Mouse (Mus musculus) MEL-GATA-1-ER (cell line): ENCODE measurements around the gene Gm20388.
"Not testable (repeated sequence)": the region's sequence is repeated elsewhere in the genome, so short reads cannot be mapped to it uniquely, and the experiment has no call there.

Source experiments
- DNase-seq: peaks from one replicate; pipeline ENCODE4 v3.0.0-alpha.2; 2012; ENCODE audit warnings: low read depth; ENCODE audit errors: extremely low read depth

Gene Gm20388

DNA sequence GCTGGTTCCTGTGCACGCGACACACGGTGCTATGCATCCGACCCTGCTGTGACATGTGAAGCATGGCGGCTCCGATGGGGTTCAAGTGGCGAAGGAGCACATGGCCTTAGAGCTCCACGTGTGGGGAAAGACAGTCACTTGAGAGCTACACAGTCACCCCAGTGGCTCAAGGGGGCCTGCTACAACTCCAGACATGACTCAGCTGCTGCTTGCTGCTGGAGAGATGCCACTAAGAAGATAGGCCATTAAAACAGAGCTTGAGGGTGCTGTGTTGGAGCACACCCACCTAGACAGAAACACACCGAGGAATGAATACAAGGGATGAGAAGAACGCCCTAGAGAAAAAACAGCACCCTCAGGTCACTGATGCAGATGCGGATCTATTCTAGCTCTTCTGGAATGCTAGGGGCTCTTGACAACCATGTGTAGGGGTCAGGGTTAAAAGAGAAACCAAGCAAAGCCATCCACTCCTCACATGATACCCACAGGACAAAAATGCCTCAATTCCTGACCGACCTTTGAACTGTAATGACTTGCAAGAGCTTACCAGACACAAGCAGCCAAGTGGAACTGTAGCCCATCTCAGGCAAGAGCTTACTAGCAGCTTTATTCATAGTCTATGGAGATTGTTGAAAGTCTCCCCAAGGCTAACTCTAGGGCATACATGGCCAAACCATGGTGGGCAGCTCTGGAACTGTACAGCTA is 1737.0 kb downstream of the Gm20388 start:
- DNase-seq, result no peak

- no peak for DNase-seq
These were observed 1737.8 kb downstream of the Gm20388 start for GRCm38 (mm10) chr8:121648451-121648850.

- no peak for DNase-seq
These were observed 1738.8 kb downstream of the Gm20388 start for GRCm38 (mm10) chr8:121649423-121649822.

- no peak for DNase-seq
These were observed 1739.3 kb downstream of the Gm20388 start for GRCm38 (mm10) chr8:121649904-121650303.

DNA sequence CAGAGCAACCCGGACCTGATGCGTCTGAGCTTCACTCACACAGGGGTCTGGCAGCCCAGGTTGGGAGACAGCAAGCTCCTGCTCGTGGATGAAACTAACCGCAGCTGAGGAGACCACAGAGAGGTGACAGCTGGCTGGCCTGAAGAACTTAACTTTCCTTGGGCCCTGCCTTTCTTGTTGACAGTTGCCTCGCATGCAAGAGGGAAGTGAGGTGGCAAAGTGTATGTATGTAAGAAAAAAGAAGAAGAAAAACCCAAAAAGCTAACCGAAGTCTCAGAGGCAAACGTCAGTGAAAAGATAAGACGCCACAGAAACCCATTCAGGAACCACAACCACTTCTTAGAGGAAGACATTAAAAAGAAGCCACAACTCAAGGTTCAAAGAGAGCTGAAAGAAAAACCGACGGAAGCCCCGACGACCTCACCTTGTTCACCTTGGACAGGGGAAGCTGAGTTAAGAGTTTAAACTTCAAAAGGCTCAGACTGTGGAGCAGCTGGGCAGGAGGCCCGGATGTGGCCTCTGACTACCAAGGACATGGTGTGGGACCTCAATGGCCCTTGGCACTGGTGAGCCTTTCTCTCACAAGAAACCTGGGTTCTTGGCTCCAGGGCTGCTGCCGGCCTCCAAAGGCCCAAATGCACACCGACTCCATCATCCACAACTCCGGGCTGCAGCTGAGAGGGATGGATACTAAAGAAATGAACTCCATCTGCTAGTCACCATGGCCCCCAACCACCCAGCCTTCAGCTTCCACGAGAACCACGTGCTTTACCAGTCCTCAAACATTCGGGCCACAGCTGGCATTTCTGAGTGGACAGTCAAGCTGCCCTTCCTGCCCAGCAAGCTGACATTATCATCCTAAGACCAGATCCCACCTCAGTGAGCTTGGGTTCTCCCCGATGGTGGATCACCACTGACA is 1740.0 kb downstream of the Gm20388 start:
- peak; percentile 6 for DNase-seq

GRCm38 (mm10) chr8:121651308-121651873 is 1740.8 kb downstream of the Gm20388 start:
- no peak for DNase-seq

GRCm38 (mm10) chr8:121651874-121652361 is 1741.3 kb downstream of the Gm20388 start:
- DNase-seq, result no peak

- no peak for DNase-seq
These were observed 1742.2 kb downstream of the Gm20388 start, which contains the start of gene Zcchc14 for GRCm38 (mm10) chr8:121652774-121653323. Gene Zcchc14, minus strand, starts transcription at chr8:121652901.

GRCm38 (mm10) chr8:121653340-121654019 is 1742.8 kb downstream of the Gm20388 start:
- DNase-seq, result no peak

DNA sequence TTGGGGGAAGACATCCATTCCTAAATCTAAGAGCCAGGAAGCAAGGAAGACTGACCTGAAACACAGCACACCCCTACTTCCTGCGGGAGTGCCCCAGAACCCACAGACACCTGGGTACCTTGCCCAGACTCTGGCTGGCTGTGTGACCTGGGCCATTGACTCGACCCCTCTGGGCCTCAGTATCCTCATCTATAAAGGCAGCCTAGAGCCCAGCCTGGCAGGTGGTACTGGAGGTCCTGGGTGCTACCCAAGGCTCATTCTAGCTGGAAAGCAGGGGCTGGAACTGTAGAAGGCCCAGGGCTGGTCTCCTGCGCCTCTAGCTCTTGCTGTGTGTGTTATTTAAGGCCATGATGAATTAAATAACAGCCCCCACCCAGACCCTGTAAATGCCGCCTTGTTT is 1743.5 kb downstream of the Gm20388 start:
- no peak for DNase-seq

DNA sequence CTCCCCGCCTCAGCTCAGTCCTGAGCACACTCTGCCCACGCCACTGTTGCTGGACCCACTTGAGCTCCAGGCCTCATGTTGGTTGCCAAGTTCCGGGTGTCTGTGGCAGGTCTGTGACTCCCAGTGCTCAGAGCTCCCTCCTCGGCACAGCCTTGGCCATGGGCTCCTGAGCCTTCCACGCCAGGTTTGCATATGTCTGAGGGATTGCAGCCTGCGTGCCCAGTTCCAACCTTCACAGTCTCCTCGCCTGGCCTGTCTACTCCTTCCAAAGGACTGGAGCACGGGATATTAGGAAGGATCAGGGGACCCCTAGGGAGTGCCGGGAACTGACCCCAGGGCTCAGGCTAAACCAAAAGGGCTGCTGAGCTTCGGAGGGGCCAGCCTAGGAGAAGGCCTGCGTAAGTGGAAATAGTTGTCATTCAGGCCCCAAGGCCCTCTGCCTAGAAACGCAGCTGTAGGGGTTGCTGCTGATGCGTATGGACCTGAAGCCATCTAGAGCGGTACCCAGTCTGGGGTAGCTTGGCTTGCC is 1744.4 kb downstream of the Gm20388 start:
- no peak for DNase-seq

GRCm38 (mm10) chr8:121660602-121661001 is 1750.0 kb downstream of the Gm20388 start:
- DNase-seq, result no peak

DNA sequence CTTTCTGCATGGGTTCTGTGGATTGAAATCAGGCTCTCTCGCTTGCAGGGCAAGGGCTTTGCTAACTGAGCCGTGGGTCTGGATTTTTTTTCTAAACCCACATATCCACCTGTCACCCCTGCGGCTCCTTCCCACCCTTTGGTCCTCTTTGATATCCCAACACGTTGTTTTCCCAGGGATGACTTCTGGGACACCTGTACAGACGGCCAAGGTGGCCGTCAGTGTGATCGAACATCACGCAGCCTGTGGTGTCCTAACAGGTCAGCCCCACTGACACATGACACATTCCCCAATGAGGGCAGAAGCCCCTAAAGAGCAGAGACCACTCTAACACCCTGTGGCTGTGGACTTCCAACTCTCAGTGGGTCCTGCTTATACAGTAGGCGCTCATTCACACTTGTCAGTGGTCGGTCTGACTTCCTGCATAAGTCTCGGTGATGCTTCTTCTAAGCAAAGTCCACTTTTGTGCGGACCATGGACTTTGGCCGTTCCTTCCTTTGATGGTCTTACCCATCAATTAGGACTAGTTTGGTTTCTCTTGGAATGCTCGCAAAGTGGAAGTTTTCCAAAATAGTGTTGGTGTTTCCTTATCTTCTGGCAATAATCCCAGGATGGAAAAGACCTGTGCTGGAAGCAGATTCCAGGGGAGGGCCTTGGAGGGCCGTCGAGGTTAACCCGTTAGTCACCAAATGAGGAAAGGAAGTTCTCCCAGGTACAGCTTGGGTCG is 1751.2 kb downstream of the Gm20388 start:
- no peak for DNase-seq

GRCm38 (mm10) chr8:121663101-121663500 is 1752.5 kb downstream of the Gm20388 start:
- DNase-seq, result no peak

DNA sequence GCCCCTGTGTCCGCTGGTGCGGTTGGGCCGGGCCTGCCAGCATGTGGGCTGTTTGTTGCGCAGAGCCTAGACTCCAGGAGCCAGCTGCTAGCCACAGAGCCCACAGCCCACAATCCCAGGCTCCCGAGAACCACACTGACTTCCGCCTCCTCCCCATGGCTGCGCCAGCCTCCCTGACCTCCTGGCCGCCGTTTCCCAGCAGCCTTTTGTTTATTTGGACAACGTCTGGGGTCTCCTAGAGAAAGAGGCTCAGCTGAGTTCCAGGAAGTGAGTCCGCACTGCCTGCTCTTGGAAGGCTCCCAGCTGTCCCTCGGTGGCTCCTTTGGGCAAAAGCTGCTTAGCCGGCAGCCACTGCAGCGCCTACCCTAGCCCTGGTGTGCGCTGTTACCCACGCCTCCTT is 1754.7 kb downstream of the Gm20388 start:
- DNase-seq, result no peak

GRCm38 (mm10) chr8:121667936-121668500 is 1757.4 kb downstream of the Gm20388 start:
- not testable (repeated sequence) for DNase-seq

DNA sequence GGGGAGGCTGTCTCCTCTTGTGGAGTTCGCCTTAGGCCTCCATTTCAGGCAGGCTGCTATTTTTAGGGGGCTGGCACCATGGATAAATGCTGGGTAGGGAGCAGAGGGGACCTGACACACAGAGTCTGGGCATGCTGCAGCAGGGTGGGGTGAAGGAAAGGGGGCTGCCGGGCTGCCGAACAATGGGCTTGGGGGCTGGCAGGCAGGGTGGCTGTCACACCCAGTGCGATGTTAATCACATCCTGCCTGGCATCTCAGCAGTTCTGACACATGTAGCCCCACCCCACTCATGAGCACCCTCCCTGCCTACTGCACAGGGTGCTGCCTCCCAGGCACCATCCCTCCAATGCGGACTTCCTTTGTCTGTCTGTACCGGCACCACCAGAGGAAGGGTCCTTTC is 1757.9 kb downstream of the Gm20388 start:
- DNase-seq, result no peak

DNA sequence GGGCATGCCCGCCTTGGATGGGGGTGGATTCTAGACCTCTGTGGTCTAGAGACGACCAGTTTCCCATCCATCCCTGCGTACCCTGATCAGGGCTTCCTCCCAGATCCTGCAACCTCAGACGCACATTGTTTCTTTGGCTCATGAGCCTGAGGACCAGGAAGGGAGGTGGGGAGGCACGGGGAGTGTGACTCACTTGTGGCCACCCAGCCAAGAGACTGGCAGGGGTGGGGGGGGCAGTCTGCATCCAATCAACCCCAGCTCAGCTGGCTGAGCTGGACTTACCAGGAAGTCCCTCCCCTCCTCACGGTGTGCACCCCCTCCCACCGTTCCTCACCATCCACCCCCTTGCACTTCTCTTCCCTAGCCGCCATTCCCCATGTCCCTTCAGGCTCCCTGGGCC is 1758.6 kb downstream of the Gm20388 start:
- DNase-seq, result no peak

DNA sequence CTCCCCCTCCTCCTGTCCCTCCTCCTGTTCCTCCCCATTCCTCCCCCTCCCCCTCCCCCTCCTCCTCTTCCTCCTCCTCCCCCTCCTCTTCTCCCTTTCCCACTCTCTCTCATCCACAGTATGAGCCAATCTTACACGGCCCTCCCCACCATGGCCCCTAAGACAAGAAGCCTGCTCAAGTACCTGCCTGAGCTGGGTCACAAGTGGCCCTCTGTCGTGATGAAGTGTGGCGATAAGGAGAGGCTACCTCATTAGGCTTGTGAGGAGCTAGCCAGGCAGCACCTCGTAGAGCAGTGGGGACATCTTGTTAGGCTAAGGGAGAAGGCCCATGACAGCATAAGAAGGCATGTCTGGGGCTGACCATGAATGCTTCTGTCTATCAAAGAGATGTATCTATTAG is 1762.5 kb downstream of the Gm20388 start:
- no peak for DNase-seq

DNA sequence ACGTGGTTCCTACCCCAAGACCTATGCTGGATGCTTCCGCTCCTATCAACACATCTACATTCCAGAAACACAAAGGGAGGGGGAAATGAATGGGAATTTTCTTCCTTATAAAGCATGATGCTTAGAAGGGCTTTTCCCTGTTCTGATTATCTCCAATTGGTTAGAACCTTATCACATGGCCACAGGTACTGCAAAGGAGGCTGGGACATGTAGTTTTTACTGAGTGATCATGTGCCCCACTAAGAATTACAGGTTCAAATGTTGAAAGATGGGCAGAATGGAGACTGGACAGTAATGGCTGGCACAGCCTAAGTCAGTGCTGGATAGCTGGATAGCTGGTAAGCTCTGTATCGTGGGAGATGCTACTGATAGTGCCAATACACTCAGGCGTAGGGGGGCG is 1763.3 kb downstream of the Gm20388 start:
- DNase-seq, result no peak
